Mouse (Mus musculus) forebrain, embryonic 13.5 days (tissue): ENCODE measurements around the gene Efcab10. TPM values are rescaled to one million over a fixed set of nuclear protein-coding genes. Genes with fewer than 3 reads are reported as not detected.

Experiments used
- ATAC-seq: fragments of 200-750 bp; cut with Nextera tagmentation; 2 replicates; pipeline ENCODE4 v1.8.0; 2017
- H3K27ac ChIP-seq: fragments of 300-500 bp; sonication (generic); 2 replicates; pipeline ENCODE4 v1.5.1; 2015; ENCODE audit warnings: inconsistent platforms, mild to moderate bottlenecking, moderate library complexity
- H3K27me3 ChIP-seq: fragments of 300-500 bp; sonication (generic); 2 replicates; pipeline ENCODE4 v1.6.1; 2015; ENCODE audit warnings: mild to moderate bottlenecking, inconsistent platforms
- H3K36me3 ChIP-seq: fragments of 300-500 bp; sonication (generic); 2 replicates; pipeline ENCODE4 v1.6.1; 2015; ENCODE audit warnings: mild to moderate bottlenecking, inconsistent platforms; ENCODE audit not compliant: poor library complexity, severe bottlenecking
- H3K4me1 ChIP-seq: fragments of 300-500 bp; sonication (generic); 2 replicates; pipeline ENCODE4 v1.6.1; 2015; ENCODE audit warnings: inconsistent platforms
- H3K4me2 ChIP-seq: fragments of 300-500 bp; sonication (generic); 2 replicates; pipeline ENCODE4 v1.6.1; 2015; ENCODE audit warnings: inconsistent platforms, mild to moderate bottlenecking, moderate library complexity
- H3K4me3 ChIP-seq: fragments of 300-500 bp; sonication (generic); 2 replicates; pipeline ENCODE4 v1.5.1; 2015; ENCODE audit warnings: mild to moderate bottlenecking, inconsistent platforms
- H3K9ac ChIP-seq: fragments of 300-500 bp; sonication (generic); 2 replicates; pipeline ENCODE4 v1.6.1; 2015; ENCODE audit warnings: mild to moderate bottlenecking, inconsistent platforms
- H3K9me3 ChIP-seq: fragments of 300-500 bp; sonication (generic); replicated peaks from 2 replicates; pipeline ENCODE4 v1.6.1; 2016; ENCODE audit warnings: inconsistent platforms
- WGBS: fragments of 180-500 bp; shearing (Covaris S2); methylation state at CpG from one replicate; pipeline ENCODE4 v1.1.7; 2015; 5-methylcytosine and 5-hydroxymethylcytosine counted together
- polyA plus RNA-seq: library from polyadenylated mRNA; unstranded; fragments of >200 nt; fragmentation: Nextera tagmentation; extraction: Ambion mirVana; gene quantifications from 2 replicates; pipeline ENCODE4 v1.2.1, GENCODE M21; 2015

Efcab10 gene
- 1.0 and 1.6 TPM in 2 replicates for polyA plus RNA-seq

- Histone ChIP-seq H3K36me3 (no peaks in the 10 kb centered on the region), H3K4me3 (peak within 1 kb of the TSS; percentile 36), H3K9ac (peak within 1 kb of the TSS; percentile 56), H3K9me3 (no peaks in the 10 kb centered on the region), H3K27ac (peak within 1 kb of the TSS; percentile 14; the same call in 1 of the 2 replicates), H3K4me1 (peaks cover 13% of the 10 kb centered on the region), H3K4me2 (peak within 1 kb of the TSS; percentile 65), H3K27me3 (no peaks in the 10 kb centered on the region)
- 6% methylated on average over 24 of the region's 24 CpGs for WGBS
- ATAC-seq: peak; percentile 74
Observed at GRCm38 (mm10) chr12:33394804-33395623, at the start of gene Efcab10. Efcab10 (plus strand) TSS chr12:33394854.

- WGBS: 10% methylated on average over 25 of the region's 25 CpGs
- Histone ChIP-seq H3K27ac (peak overlapping the region; percentile 61; the same call in 1 of the 2 replicates), H3K9me3 (no peaks in the 10 kb centered on the region), H3K4me3 (peak overlapping the region; percentile 25), H3K36me3 (no peaks in the 10 kb centered on the region), H3K9ac (peak overlapping the region; percentile 59), H3K27me3 (peaks cover 12% of the 10 kb centered on the region; the same call in 1 of the 2 replicates), H3K4me2 (peak overlapping the region; percentile 57), H3K4me1 (peaks cover 46% of the 10 kb centered on the region)
- ATAC-seq: 0 out of 2 replicates have a peak, but pooled peaks have one; percentile 11
Observed at GRCm38 (mm10) chr12:33344970-33345772, 49.5 kb upstream of the Efcab10 start.

- H3K36me3 ChIP-seq: no peaks in the 10 kb centered on the region
- no peak for ATAC-seq
- WGBS: 31% methylated on average over 23 of the region's 23 CpGs
Observed at GRCm38 (mm10) chr12:33345773-33346435, 48.8 kb upstream of the Efcab10 start.

GRCm38 (mm10) chr12:33352671-33353070 is 42.0 kb upstream of the Efcab10 start:
- 0 out of 2 replicates have a peak, but pooled peaks cover 3% of the 10 kb centered on the region for H3K9me3 ChIP-seq
- 79% methylated on average over 4 of the region's 4 CpGs for WGBS

More at GRCm38 (mm10) chr12:33345773-33346435, 48.8 kb upstream of the Efcab10 start:
- Histone ChIP-seq H3K9me3 (no peaks in the 10 kb centered on the region), H3K27me3 (peaks cover 12% of the 10 kb centered on the region; the same call in 1 of the 2 replicates), H3K4me1 (peaks cover 39% of the 10 kb centered on the region), H3K4me3 (0 out of 2 replicates have a peak overlapping the region, but pooled peaks have one; percentile 25), H3K4me2 (peak overlapping the region; percentile 57), H3K27ac (no peak overlapping the region), H3K9ac (no peak overlapping the region)

GRCm38 (mm10) chr12:33358345-33358744 is 36.3 kb upstream of the Efcab10 start:
- no peak overlapping the region for H3K9ac ChIP-seq
- no peak overlapping the region for H3K4me2 ChIP-seq
- peaks cover 19% of the 10 kb centered on the region; the same call in 1 of the 2 replicates for H3K36me3 ChIP-seq
- H3K27me3 ChIP-seq: no peaks in the 10 kb centered on the region
- peaks cover 15% of the 10 kb centered on the region for H3K4me1 ChIP-seq
- H3K27ac ChIP-seq: no peak overlapping the region
- 0 out of 2 replicates have a peak, but pooled peaks cover 3% of the 10 kb centered on the region for H3K9me3 ChIP-seq
- no peak for ATAC-seq
- no peak overlapping the region for H3K4me3 ChIP-seq
- WGBS: 96% methylated on average over 10 of the region's 10 CpGs

More at GRCm38 (mm10) chr12:33352671-33353070, 42.0 kb upstream of the Efcab10 start:
- Histone ChIP-seq H3K4me2 (no peak overlapping the region), H3K4me1 (no peaks in the 10 kb centered on the region), H3K9ac (no peak overlapping the region), H3K4me3 (no peak overlapping the region), H3K27me3 (no peaks in the 10 kb centered on the region), H3K27ac (no peak overlapping the region), H3K36me3 (no peaks in the 10 kb centered on the region)
- no peak for ATAC-seq

- peaks cover 19% of the 10 kb centered on the region; the same call in 1 of the 2 replicates for H3K36me3 ChIP-seq
- no peaks in the 10 kb centered on the region for H3K27me3 ChIP-seq
- H3K9ac ChIP-seq: no peak overlapping the region
- H3K4me2 ChIP-seq: no peak overlapping the region
- no peak for ATAC-seq
- no peaks in the 10 kb centered on the region for H3K9me3 ChIP-seq
- no peak overlapping the region for H3K4me3 ChIP-seq
- no peak overlapping the region for H3K27ac ChIP-seq
- WGBS: 97% methylated on average over 7 of the region's 7 CpGs
- H3K4me1 ChIP-seq: peaks cover 15% of the 10 kb centered on the region
Observed at GRCm38 (mm10) chr12:33359209-33359608, 35.4 kb upstream of the Efcab10 start.

GRCm38 (mm10) chr12:33359878-33360482 is 34.7 kb upstream of the Efcab10 start:
- no peaks in the 10 kb centered on the region for H3K27me3 ChIP-seq
- H3K4me3 ChIP-seq: no peak overlapping the region
- peaks cover 19% of the 10 kb centered on the region; the same call in 1 of the 2 replicates for H3K36me3 ChIP-seq
- WGBS: 81% methylated on average over 5 of the region's 5 CpGs
- ATAC-seq: no peak
- H3K4me2 ChIP-seq: no peak overlapping the region
- peaks cover 15% of the 10 kb centered on the region for H3K4me1 ChIP-seq
- H3K27ac ChIP-seq: peak overlapping the region; percentile 49
- no peak overlapping the region for H3K9ac ChIP-seq
- H3K9me3 ChIP-seq: no peaks in the 10 kb centered on the region

GRCm38 (mm10) chr12:33360729-33361128 is 33.9 kb upstream of the Efcab10 start:
- Histone ChIP-seq H3K27ac (peak overlapping the region; percentile 46), H3K4me2 (no peak overlapping the region), H3K9ac (no peak overlapping the region), H3K36me3 (peaks cover 19% of the 10 kb centered on the region; the same call in 1 of the 2 replicates), H3K9me3 (no peaks in the 10 kb centered on the region), H3K4me1 (peaks cover 17% of the 10 kb centered on the region), H3K4me3 (no peak overlapping the region), H3K27me3 (no peaks in the 10 kb centered on the region)
- ATAC-seq: peak; percentile 62
- 50% methylated on average over 6 of the region's 6 CpGs for WGBS

- H3K36me3 ChIP-seq: peaks cover 17% of the 10 kb centered on the region
- ATAC-seq: no peak
- H3K9me3 ChIP-seq: no peaks in the 10 kb centered on the region
- H3K4me2 ChIP-seq: no peak overlapping the region
- 87% methylated on average over 8 of the region's 8 CpGs for WGBS
- H3K4me1 ChIP-seq: peaks cover 17% of the 10 kb centered on the region
- no peak overlapping the region for H3K27ac ChIP-seq
- H3K4me3 ChIP-seq: no peak overlapping the region
- no peak overlapping the region for H3K9ac ChIP-seq
- no peaks in the 10 kb centered on the region for H3K27me3 ChIP-seq
Observed at GRCm38 (mm10) chr12:33364511-33364910, 30.1 kb upstream of the Efcab10 start.

GRCm38 (mm10) chr12:33365133-33365532 is 29.5 kb upstream of the Efcab10 start:
- Histone ChIP-seq H3K27ac (no peak overlapping the region), H3K4me3 (no peak overlapping the region), H3K4me2 (no peak overlapping the region), H3K4me1 (peaks cover 14% of the 10 kb centered on the region), H3K9me3 (no peaks in the 10 kb centered on the region), H3K36me3 (peaks cover 11% of the 10 kb centered on the region), H3K27me3 (no peaks in the 10 kb centered on the region), H3K9ac (no peak overlapping the region)
- no peak for ATAC-seq
- 86% methylated on average over 8 of the region's 8 CpGs for WGBS

- Histone ChIP-seq H3K27me3 (no peaks in the 10 kb centered on the region), H3K36me3 (peaks cover 11% of the 10 kb centered on the region), H3K27ac (no peak overlapping the region), H3K4me2 (no peak overlapping the region), H3K9ac (no peak overlapping the region), H3K4me1 (0 out of 2 replicates have a peak, but pooled peaks cover 2% of the 10 kb centered on the region), H3K9me3 (no peaks in the 10 kb centered on the region), H3K4me3 (no peak overlapping the region)
- 88% methylated on average over 3 of the region's 3 CpGs for WGBS
- ATAC-seq: no peak
Observed at GRCm38 (mm10) chr12:33369555-33369954, 25.1 kb upstream of the Efcab10 start.
